Mouse (Mus musculus): ENCODE measurements at regions not wholly inside any gene's neighbourhood (a gene's known extent, or its start where the extent isn't known, plus 50 kb on each side); places are given as distances from the start of the nearest gene placed in this dataset.

DNA sequence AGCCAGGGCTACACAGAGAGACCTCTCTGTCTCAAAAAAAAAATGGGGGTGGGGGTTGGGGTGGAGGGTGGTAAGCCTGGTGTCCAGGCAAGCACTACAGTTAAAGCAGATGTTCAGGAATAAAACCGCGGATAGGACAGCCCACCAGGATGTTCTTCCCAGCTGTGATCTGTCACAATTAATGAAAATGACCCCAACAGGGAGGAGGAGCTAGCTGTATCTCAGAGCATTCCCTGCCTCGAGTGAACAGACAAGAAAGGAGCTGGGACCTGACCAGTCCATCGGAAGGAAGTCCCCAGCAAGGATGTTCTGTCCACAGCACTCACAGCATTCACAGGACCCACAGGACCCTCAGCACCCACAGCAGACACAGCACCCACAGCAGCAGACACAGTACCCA lies 80.4 kb downstream of the Utp6 start:
- DNase-seq: no peak

DNA sequence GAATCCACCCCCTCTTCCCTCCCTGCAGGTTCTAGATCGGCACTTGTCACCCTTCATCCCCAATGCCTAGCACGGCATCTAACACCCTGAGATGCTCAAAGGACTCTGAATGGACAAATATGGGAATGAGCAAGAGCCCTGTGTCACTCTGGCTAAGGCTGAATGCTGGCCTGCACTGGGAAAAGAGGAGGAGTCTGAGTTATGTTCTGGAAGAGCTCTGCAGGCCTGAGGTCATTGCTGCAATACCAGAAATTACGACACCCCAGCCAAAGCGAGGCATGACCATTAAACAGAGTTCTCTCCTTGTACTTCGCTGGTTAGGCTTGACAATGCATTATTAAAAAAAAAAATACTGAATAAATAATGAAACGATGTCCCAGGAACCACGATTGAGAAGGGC lies 84.1 kb downstream of the Utp6 start:
- DNase-seq: peak; percentile 78 to 83

DNA sequence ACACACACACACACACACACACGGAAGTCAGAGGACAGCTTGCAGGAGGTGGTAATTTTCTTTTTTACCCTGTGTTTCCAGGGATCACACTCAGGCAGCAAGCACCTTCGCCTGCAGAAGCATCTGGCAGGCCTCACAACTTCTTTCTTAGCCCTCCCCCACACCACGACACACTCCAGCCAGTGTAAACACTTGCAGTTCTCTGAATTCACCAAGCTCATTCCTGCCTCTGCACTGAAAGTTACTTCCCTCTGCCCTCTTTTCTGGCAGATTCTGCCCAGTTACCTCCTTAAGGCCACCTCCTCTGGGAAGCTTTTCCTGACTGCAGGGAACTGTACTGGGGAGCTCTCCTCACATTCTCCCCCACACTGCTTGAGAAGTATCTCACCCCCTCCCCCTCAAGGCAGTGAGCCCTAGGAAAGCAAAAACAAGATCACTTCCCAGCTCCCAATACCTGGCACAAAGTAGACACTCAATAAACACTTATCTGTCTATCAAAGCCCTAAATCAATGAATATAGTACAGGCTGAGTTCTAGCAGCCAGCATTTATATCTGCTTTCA lies 84.9 kb downstream of the Utp6 start:
- DNase-seq: peak; percentile 78 to 86

- peak; percentile 42 to 69 for DNase-seq
Observed at GRCm38 (mm10) chr11:79871783-79872628, 90.2 kb downstream of the Utp6 start.

DNA sequence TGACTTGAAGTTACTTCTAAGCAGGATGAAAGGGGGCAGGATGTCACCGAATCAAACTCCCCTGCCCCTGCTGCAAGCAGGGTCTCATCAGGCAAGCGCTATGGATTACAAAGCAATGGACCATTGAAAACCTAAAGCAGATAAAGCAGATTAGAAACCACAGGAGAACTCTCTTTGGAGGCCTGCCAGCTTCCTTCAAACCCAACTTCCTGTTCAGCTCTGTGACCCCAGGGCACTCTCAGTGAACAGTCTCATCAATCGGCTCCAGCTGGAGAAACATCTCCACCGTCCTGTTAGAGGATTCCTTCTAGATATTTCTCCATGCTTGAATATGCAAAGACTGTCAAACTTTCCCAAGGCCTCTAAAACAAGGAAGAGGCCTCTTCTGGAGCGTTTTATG lies 92.0 kb downstream of the Utp6 start:
- peak; percentile 58 to 72 for DNase-seq

DNA sequence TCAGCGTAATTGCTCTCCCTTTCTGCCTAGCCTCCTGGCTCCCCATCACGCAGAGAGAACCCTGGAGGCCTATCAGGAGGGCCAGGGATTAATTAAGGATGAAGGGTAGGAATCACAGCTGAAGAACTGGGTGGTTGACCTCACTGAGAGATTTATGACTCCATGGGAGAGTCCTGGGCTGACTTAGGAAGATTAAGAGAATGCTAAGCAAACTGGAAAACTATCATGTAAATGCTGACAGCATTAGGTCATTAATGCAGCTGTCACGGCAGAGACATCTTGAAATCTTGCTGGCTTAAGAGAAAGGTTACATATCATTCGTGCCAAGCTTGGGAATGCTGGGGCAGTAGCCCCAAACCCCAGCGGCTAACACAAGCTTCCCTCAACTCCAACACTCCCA lies 93.2 kb downstream of the Utp6 start:
- no peak for DNase-seq

- DNase-seq: peak; percentile 71 to 78
Observed at GRCm38 (mm10) chr11:79864836-79865235, 97.4 kb downstream of the Utp6 start.

DNA sequence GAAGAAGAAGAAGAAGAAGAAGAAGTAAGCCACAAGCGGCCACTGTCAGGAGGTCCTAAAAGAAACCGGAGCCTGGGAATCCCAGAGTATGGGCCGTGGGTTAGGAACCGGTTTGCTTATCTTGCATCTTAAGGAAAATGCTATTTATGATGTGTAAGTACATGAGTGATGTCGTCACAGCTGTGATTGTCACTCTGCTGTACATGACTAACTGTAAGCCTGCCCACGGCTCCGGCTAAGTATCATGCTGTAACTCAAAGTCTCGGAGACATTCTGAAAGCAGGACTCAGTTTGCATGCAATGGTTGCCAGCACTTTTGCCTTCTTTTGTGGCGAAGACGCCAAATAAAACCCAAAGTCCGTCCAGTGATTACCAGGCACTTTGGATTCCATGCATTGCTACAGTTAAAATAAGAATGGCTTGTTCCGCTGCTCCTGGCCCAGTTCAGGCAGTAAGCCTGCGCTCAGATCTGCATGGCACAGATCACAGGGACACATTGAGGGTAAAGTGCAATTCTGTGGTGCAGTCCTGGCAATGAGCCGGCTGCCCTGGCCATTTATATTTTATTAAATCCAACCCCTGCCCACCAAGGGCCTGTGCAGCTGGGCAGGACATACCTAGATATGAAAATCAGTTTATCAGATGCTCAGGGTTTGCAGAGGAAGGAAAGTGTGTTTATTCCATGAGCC lies 98.6 kb downstream of the Utp6 start:
- no peak for DNase-seq

GRCm38 (mm10) chr11:79860611-79861067 lies 101.6 kb downstream of the Utp6 start:
- no peak for DNase-seq

- DNase-seq: no peak
Observed at GRCm38 (mm10) chr11:79856376-79856775, 105.8 kb downstream of the Utp6 start.

DNA sequence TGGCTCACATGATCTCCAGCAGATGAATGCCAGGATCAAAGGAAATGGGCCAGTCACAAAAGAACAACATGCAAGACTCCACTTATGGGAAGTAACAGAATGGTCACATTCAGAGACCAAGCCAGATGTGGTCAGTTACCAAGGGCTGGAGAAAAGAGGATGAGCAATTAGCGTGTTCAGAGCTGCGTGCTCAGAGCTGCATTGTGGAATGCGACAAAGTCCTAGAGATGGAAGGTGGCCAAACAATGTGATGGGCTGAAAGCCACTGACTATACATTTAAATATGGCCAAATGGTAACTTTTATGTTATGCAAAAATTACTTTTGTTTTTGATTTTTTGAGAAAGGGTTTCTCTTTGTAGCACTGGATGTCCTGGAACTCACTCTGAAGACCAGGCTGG lies 112.6 kb downstream of the Utp6 start:
- no peak for DNase-seq

- DNase-seq: no peak
Observed at GRCm38 (mm10) chr11:79844436-79844835, 117.8 kb downstream of the Utp6 start.

- peak in 1 of 2 experiments; percentile 10 for DNase-seq
Observed at GRCm38 (mm10) chr11:79843021-79843420, 119.2 kb downstream of the Utp6 start.

DNA sequence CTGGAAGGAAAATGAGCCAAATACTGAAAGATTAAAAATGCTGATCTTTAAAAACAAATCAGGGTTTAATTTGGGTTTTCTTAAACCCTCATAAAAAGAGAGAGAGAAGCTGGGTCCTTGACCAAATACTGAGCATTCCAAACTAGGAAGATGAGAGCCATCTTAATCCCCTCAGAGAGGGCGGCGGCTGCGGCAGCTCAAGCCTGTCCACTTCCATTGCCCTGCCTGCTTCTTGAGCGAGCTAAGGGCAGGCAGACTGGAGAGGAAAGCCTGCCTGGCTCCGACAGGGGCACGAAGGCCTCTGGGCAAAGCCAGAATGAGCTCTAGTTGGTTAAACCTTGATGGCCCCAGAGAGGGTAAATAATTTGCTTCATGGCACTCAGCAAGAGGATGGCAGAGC lies 122.2 kb downstream of the Utp6 start:
- peak in 1 of 2 experiments; percentile 23 for DNase-seq

GRCm38 (mm10) chr11:79838051-79838450 lies 124.1 kb downstream of the Utp6 start:
- no peak for DNase-seq

GRCm38 (mm10) chr11:79837076-79837990 lies 124.9 kb downstream of the Utp6 start:
- DNase-seq: no peak

DNA sequence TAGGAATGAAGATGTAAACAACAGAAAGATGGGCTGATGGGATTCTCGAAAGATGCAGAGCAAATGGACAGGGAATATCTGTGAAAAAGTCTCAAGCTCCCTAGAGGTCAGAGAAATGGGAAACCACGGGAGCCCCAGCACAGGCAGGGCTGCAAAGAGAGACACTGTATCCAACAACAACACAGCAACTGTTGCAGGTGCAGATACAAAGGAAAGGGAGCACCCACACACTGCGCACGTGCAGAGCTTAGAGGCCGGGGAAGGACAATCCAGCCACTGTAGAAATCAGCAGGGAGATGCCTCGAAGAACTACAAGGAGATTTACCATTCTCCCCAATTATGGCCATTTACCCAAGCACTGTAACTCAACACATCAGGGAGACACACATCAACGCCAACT lies 126.3 kb downstream of the Utp6 start:
- DNase-seq: no peak

DNA sequence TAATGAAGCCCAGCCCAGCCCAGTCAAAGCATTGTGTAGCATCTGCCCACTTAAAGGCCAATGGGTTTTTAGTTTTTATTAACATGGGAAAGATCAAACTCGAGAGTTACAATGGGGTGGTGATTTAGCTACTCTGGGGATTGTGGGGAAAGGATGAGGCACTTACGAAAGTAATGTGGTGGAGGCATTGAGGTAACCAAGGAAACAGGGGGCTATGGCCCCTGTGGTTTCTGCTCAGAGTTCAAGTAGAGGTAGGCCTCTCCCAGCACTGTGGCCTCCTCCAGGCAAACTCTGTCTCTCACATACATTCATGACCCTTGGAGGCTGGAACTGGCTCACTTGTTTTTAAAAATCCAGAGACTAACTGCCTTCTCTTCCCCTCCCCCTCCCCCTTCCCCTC lies 128.4 kb downstream of the Utp6 start:
- no peak for DNase-seq

- no peak for DNase-seq
Observed at GRCm38 (mm10) chr11:79831591-79832320, 130.4 kb downstream of the Utp6 start.

- DNase-seq: no peak
Observed at GRCm38 (mm10) chr11:79830567-79831055, 131.6 kb downstream of the Utp6 start.

DNA sequence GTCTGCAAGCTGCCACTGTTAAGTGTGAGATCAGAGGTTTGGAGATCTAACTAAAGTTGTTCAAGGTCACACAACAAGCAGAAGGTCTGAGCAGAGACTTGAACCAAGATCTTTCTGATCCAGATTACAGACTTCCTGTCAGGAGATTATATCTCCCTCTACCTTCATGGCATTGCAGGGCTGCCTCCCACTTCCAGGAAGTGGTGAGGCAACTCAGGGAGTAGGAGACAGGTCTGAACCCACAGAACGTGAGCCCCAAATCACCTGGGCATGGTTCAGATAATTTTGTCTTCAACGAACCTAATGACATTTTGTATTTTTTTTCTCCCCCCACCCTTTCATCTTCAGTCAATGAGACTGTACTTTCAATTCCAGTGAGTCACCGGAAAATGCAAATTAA lies 135.2 kb downstream of the Utp6 start:
- no peak for DNase-seq

DNA sequence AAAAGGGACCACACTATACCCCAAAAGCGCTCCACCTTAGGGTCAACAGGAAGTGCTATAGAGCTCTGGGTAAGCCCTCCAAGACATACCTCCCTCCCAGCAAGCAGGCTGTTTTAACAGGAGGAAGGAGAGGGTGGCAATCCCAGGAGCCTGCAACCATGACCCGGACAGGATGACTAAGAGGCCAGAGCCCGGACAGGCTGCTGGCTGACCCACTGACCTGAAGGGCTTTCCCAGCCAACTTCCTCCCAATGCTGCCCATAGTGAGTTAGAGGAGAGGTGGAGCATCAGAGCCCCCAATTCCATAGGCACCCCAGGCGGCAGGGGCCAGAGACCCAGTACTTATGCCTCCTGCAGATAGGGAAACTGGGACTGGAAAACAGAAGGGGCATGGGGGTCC lies 136.3 kb downstream of the Utp6 start:
- no peak for DNase-seq

All from lung, adult 18-20 months (tissue).